Mouse (Mus musculus) naive thymus-derived CD4-positive, alpha-beta T cell, adult 2 months (primary cell): ENCODE results near the gene Dmrta2.
A peak's percentile ranks its signal among the peaks of the same experiment; 100 is the strongest.

Experiments
- DNase-seq: peaks from one replicate; pipeline ENCODE4 v3.0.0-alpha.2; 2011; ENCODE audit warnings: low read depth

The Dmrta2 gene

DNA sequence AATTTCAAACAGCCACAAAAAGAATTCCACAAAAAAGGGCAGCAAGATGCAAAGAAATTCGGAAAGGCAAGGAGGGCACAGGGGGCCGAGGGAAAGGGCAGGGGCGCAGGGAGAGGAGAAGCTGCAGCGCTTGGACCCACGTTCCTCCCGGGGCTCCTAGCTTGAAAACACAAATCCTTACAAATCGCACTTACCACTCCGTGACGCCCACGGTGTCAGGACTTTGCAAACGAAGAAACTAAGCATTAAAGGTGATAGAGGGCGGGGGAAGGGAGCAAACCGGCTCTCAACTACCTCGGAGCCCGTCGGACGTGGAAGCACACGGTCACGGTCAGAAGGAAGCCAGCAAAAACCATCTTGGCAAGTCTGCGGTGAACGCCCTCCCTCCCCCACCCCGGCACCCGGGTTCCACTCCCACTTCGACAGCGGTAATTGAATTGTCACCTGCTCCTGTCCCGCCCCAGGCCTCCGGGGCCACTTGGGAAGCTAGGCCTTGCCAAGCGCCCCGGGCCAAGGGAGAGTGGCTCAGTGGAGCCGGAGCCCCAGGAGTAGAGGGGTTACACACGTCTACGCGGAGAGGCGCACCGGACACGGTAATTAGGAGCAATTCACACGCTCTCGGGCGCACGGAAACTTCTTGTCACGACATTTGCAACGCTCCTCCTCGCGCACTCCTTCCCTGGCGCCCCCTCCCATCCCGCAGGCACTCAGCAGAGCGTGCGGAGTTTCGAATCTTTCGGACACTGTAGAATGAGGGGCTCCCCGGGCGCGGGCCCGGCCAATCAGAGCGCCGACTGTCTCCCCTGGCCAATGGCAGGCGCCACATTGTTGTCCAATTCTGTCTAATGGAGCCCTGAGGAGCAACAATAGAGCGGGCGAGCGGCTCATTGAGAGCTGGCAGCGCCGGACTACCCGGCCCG, at the start of gene Dmrta2:
TSS of gene Dmrta2 (plus strand) at position 906 of the 920 bp plus-strand sequence.
- DNase-seq, result no peak

DNA sequence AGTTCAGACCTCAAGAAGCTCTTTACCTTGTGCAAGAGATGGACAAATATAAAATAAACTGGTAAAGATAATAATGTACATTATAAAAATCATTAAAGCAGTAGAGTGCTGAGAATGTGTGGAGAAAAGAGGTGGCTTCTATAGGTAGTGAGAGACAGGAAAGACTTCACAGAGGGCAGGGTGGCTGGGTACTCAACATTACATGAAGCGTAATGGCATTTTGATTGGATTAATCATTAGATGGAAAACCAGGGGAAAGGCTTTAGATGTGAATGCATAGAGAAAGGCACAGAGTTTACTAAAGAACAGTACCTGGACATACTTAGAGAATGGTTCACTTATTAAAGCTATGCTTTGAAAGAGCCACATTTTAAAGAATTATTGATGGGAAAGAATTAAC, 48.8 kb upstream of the Dmrta2 start:
- DNase-seq, result no peak

DNA sequence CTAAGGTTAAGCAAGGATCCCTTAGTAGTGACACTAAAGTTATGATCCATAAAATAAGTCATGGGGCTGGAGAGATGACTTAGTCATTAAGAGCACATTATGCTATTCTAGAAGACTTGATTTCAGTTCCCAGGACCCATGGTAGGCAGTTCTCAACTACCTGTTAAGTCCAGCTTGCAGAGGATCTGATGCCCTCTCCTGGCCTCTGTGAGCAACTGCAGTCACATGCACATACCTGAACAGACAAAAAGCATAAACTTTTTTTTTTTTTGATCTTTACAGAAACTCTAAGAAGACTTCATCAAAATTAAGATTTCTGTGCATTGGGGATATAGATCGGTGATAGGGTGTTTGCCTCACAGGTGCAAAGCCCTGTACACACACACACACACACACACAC, 47.4 kb upstream of the Dmrta2 start:
- DNase-seq, result peak; percentile 29

DNA sequence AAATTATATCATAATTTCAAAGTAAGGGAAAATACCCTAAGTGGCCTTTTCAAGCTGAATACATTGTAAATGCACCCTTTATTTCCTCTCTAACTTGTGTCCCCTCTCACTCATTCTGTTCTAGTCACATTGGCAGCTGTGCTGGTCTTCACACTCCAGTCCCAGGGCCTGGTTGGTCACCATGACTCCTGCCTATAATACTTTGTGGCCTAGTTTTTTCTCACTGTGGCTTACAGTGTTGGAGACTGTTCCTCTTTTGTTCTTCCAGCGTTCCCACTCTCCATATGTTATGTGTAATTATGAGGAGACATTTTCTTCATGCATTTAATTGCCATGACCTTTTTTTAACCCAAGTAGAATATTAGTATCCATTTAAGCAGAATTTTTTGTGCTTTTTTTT, 46.9 kb upstream of the Dmrta2 start:
- no peak for DNase-seq

DNA sequence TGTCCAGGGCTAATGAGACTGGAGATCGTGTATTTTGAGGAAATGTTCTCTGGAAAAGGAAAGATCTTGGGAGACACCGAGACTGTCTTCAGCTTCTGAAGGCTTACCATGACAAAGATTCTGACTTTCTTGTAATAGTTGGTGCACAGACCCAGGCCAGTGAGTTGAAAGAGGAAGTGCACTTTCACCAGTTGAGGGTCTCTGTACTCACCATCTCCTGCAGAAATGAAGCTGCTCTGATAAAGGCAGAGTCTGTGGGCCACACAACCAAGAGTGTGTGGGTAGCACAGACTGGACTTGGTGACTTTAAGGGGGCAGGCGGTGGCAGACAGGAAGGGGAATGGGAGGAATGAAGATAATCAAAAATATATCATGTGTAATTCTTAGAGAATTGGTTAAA, 41.3 kb upstream of the Dmrta2 start:
- no peak for DNase-seq

DNA sequence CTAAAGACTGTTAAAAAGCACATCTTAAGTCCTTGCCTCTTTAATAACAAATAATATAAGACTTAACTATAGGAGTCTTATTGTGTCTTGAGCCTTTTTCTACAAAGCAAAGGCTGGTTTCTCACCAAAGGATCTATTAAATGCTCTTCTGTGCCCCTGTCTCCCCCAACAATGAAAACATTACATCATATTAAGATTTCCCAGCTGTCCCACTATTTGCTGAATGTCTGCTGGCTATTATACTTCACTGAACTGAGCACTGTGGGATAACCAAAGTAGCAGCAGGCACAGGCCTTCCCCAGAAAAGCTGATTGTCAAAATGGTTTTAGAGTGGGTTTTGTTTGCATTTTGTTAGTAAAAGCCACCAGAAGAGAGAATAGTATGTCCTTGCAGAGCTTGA, 38.6 kb upstream of the Dmrta2 start:
- no peak for DNase-seq

DNA sequence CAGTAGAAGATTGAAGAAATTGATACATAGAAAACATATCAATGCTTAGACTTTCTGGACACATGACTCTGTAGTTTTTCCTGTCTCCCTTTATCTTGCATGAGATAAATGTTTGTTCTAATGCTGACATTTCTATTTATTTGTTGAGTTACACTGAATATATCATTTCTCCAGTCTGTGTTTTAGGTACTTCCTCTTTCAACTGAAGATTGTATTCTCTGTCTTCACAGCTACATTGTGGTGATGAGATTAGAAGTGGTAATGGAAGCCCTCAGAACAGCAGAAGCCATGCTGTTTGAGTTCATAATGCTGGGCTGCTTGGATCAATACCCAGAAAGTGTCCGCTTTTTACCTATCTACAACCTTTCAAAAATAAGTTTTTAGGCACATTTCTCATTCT, 32.3 kb upstream of the Dmrta2 start:
- no peak for DNase-seq

DNA sequence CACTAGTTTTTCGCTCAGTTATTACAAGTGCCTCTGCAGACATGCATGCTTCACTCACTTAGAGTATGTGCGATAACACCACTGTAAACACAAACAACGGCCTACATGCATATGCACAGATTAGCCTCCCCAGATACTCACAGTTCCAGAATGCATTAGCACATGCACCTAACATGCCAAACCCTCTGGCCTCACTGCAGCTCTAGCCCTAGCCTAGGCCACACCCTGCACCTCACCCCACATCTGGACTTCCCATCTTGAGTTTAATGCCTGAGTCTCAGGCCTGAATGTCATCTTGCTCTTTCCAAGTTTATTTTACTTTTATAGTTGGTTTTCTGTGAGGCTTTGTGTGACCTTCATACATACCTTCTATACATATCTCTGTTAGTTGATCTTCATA, 28.5 kb upstream of the Dmrta2 start:
- no peak for DNase-seq

DNA sequence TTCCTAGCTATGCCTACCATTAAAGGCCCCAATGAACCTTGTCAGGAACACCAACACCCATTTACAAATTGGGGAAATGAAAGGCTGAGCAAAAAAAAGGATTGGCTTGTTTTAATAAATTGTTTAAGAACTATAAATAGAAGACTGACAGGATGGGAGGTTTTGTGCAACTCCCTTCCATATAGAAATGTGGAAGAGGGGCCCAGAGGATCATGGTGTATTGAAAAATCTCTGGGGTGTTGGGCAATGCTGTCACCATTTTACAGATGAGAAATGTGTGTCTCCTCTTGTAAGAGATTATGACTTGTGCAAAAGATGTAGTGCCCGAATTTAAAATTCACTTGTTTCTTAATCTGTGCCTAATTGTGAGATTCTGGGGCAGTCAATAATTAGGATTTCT, 24.3 kb upstream of the Dmrta2 start:
- DNase-seq, result no peak

DNA sequence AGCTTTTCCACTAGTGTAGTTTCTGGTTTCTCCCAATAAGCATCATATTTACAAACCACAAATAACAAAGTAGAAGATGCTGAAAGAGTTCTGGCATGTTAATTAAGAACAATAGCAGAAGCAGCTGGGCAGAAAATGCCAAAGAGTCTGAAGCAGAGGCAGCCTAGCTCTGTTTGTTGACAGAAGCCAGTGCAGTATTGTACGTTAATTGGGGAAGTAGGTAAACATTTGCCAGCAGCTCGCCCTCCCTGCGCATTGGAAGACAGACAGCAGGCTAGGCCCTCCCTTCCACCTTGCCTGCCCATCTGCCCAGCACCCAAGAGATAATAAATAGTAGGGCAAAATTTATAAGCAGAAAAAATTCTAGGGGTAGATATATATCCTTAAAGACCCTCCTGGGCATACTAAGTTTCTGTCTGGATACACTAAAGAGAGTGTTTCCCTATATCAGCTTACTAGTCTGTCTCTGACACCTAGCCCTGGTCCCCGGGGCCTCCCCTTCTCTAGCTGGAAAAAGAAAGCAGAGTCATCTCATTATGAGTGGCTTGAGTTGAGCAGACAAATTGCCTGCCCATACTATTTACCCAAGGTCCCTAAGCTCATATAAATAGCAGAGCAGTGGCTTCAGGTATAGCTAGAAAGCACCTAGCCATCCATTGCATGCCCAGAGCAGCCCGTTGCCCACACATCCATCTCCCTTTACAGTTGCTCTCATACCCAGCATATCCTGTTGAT, 17.5 kb upstream of the Dmrta2 start:
- DNase-seq, result no peak

DNA sequence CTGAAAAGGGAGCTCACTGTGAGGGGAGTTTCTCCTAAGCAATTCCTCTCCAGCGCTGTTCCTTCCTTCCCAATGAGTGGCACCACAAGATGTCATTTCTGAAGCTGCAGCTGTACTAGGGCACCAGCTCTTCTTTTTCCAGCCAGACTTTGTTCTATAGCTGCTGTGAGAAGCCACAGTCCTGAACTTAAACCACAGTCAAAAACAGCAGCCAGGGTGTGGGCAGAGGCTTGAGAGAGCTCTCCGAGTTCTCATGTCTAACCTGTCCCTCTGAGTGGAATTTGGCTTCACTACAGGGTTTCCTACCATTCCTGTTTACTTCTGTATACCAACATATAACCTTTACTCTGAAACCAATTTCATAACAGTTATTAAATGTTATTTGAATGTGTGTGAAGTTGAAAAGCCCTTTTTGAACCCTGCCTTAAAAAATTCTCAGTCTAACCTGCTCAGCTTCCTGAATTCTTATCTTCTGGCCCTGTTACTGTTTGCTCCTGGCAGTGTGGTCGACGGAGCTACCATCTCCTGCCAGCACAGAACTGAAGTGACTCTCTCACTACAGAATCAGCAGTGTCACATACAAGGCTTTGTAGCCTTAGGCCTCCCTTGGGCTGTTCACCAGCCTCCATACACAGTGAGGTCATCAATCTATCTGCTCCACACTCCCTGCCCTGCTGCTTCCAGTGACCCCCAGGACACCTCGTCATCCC, 14.1 kb upstream of the Dmrta2 start:
- no peak for DNase-seq

DNA sequence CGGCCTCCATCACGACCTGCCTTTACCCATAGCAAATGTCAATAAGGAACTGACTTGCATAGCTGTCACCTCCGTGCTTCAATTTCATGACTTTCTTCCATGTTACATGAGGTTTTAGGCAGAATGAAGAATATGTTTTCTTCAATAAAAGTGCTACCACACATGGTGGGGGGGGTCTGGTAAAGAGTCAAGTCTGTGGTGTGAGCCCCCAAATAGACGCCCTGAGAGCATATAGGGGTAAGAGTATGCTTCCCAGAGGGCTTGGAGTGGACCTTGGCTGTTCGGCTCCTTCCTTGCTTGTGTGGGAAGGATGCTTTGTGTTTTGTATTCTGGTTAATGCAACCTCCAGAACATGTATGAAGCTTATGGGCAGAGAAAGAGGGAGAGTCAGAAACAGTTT, 8.3 kb upstream of the Dmrta2 start:
- DNase-seq, result no peak

DNA sequence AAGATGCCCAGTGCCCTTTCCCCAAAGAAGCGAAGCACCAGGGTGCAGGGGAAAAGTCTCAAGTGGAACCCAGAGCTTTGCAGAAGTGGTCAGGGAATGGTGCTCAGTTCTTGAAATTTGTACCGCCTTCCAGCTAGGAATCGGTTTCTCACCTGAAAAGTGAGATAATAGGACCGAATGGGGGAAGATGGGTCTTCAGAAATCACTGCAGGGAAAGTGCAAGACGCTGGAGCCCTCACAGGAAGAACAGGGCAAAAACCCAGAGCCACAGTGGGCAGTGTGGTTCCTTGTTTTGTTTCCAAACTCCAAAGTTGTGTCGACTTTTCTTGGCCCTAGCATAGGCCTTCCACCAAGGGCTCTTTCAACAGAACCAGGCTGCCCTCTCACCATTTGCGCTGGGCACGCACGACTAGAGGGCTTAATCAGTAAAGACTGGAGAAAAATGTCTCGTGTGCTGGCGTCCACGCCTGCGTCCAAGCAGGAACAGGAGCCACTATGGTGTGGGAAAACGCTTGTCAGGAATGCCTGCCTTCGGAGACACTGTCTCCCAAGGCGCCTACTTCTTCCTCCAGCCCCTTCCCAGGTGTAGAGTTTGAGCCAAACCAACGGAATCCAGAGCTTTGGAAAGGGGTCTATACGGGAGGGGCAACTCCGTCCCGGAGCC, 3.7 kb upstream of the Dmrta2 start:
- no peak for DNase-seq

DNA sequence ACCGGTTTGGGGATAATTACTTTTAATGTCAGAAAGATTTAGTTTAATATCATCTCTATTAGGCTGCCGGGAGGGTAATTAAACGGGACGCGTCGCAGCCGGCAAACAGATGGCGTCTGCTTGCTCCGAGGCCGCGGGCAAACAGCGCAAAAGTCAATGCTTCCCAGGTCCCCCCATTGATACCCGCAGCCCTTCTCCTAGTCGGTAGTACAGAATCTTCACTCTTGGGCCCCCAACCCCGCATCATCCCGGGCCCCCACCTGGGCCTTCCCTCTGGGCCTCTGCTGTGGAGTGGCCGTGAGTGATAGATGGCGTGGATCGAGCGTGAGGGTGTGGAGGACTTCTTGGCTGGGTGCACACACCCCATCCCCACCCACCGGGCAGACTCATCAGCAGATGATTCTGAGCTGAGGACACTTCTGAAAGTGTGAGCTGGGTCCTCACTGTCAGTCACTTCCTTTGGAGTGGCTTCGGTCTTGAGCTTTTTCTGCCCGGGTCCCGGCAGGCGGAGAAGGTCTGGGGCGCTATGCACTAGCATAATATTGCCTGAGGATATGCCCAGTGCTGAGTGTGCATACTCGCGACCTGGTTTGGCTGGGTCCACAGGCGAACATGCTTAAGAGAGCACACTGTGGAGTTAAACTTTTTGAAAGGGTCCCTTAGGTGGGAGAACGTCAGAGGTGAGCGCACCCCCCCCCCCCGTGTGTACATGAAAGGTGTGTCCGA, 3.0 kb upstream of the Dmrta2 start:
- DNase-seq, result no peak

DNA sequence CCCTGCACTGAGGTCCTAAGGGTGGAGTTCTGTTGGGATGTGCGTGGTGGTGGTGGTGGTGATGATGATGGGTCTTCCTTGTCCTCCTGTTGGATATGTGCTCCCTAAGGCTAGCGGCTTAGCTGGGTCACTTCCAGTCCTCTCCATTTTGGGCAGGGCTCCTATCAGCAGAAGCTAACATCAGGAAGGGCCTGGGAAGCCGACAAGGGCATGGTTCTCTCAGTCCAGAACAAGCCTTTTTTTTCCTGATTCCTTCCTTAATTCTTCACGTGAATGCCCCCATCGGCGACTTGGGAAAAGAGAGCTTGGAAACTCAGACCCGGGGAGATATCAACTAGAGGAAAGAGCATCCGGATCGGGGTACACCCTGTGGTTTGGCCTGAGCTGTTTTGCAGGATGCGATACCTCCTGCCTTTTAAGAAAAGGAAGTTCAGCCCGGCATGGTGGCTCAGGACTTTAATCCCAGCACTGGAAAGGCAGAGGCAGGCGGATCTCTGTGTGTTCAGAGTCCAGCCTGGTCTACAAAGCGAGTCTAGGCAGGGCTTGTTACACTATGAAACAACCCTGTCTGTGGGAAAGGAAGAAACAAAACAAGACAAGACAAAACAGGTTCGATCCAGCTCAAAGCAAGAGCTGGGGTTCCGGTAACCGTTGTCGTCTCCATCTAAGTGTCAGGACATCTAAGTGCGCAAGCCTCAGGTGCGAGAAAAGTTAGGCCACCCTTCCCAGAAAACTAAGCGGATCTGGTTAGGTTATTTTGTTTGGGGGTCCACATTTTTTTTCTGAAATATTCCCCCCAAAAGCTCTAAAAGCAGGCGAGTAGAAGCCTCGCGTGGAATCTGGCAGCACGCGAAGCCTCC, 2.2 kb upstream of the Dmrta2 start:
- no peak for DNase-seq

DNA sequence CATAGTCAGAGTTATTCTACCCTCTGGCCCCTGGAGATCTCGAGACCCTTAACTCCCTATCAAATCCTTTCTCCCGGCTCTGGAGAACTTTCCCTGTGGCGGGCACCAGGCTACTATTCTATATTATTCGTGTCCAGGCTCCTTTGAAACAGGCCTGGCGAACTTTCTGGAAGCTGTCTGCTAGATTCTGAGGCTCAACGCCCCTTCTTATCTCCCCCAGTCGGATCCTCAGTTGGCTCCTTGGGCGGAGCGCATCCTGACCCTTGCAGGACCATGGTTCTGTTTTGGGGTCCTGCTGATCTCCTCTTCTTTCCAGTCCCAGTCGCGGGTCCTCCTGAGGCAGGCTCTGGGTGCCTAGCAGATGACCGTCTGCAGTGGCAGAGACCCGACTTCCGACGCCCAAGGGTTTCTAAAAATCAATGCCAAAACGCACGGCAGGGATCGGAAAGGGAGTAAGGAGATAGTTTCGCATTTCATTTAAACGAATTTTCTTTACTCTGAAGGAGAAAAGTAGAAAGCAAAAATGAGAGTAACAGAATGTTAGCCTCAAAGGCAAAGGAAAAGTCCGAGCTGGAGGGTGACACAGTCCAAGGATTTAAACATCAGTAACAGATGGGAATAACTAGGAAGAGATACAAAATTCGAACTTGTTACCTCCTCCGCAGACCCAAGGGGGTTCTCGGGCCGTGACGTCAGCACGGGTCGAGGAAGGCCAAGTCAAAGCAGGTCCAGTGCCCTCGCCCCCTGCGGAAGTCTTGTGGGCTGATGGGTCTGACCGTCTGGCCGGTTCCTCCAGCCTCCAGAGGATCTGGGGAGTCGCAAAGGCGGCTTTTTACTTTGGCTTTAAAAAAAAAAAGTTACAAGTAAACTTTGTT, 1.3 kb upstream of the Dmrta2 start:
- no peak for DNase-seq

DNA sequence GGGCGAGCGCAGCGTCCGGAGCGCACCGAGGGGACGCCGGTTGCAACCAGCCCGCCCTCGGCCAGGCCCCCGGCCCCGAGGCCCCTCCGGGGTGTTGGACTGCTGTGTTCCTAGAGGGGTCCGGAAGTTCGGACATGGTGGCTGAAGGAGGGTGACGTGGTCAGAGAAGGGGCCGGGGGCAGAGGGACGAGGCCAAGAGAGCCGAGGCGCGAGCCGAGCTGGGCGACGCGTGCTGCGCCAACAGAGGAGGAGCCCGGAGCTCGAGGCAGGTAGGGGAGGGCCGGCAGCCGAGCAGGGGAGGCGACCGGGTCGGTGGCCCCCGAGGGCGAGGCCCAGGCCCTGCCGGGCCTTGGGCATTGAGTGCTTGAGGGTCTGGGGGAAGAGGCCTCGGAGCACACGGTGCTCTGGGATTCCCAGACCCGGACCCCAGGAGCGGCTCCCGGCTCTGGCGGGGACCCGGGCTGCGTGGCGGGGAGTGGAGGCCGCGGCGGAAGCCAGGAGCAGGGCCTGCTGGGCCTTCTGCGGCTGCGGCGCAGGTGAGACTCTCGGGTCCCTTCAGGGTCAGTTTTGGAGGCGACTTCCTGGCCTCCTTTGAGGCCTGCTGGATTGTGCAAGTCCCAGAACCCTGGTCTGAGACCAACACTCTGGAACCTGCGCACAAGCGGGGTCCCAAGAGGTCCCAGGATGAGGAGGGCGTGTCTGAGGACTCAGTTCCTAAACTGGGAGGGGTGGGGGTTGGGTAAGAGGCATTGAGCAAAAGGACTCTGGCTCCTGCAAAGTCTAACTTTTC, 410 bp downstream of the Dmrta2 start:
- DNase-seq, result no peak

DNA sequence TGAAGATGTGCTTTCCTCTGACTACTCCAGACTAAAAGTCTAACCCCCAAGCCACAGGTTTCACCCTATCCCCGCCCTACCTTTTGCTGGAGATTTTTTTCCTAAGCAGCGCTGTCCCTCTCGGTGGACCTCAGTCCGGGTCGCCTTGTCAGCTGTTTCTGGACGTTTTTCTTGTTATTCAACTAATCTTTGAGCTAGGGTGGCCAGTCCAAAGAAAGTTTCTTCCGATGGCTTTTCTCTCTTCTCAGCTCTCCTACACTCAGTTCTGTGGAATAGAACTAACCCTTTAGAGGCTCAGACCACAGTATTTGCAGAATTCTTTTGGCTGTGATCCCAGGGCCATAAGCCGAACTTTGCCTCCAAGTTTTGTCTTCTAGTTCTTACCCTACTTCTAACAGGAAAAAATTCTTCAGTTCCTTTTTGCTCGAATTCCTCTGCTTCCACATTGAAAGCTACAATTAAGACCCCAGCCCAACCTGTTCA, 1.0 kb downstream of the Dmrta2 start:
- no peak for DNase-seq
